Mouse (Mus musculus) lung, postnatal 0 days (tissue): ENCODE data around the gene Rbm15b. TPM values are rescaled to one million over a fixed set of nuclear protein-coding genes. Genes with fewer than 3 reads are reported as not detected.
A peak's percentile ranks its signal among the peaks of the same experiment; 100 is the strongest.

Experiments used
- ATAC-seq: fragments of 200-750 bp; cut with Nextera tagmentation; 2 replicates; pipeline ENCODE4 v1.8.0; 2017; ENCODE audit warnings: moderate library complexity
- DNase-seq: peaks from one replicate; pipeline ENCODE4 v3.0.0-alpha.2; 2016; ENCODE audit warnings: low spot score
- H3K27ac ChIP-seq: fragments of 300-500 bp; sonication (generic); 2 replicates; pipeline ENCODE4 v1.5.1; 2014; ENCODE audit warnings: antibody characterized with exemption, mild to moderate bottlenecking, low read length, mixed read lengths
- H3K27me3 ChIP-seq: fragments of 300-500 bp; sonication (generic); replicated peaks from 2 replicates; pipeline ENCODE4 v1.6.1; 2014; ENCODE audit warnings: low read length, mixed read lengths; ENCODE audit not compliant: insufficient read depth
- H3K36me3 ChIP-seq: fragments of 300-500 bp; sonication (generic); 2 replicates; pipeline ENCODE4 v1.6.1; 2014; ENCODE audit warnings: low read length, mixed read lengths; ENCODE audit not compliant: insufficient read depth
- H3K4me1 ChIP-seq: fragments of 300-500 bp; sonication (generic); 2 replicates; pipeline ENCODE4 v1.6.1; 2014; ENCODE audit warnings: antibody characterized with exemption, low read depth, low read length, mixed read lengths; ENCODE audit not compliant: insufficient read depth
- H3K4me2 ChIP-seq: fragments of 300-500 bp; sonication (generic); replicated peaks from 2 replicates; pipeline ENCODE4 v1.6.1; 2014; ENCODE audit warnings: low read depth, mild to moderate bottlenecking, low read length, moderate library complexity, mixed read lengths
- H3K4me3 ChIP-seq: fragments of 300-500 bp; sonication (generic); 2 replicates; pipeline ENCODE4 v1.5.1; 2014; ENCODE audit warnings: low read depth, low read length
- H3K9ac ChIP-seq: fragments of 300-500 bp; sonication (generic); replicated peaks from 2 replicates; pipeline ENCODE4 v1.6.1; 2014; ENCODE audit warnings: low read depth, mild to moderate bottlenecking
- H3K9me3 ChIP-seq: fragments of 300-500 bp; sonication (generic); 2 replicates; pipeline ENCODE4 v1.6.1; 2016; ENCODE audit warnings: low read length, mixed read lengths
- CTCF ChIP-seq: IDR thresholded peaks from 2 replicates; pipeline ENCODE4 v1.5.1; 2016; ENCODE audit warnings: antibody characterized with exemption, mild to moderate bottlenecking
- EP300 ChIP-seq: IDR thresholded peaks from 2 replicates; pipeline ENCODE4 v1.6.1; 2016; ENCODE audit warnings: antibody characterized with exemption, mild to moderate bottlenecking, control low read depth
- WGBS: fragments of 180-500 bp; shearing (Covaris S2); extraction: QIAGEN DNeasy Blood & Tissue Kit; methylation state at CpG from one replicate; pipeline ENCODE4 v1.1.7; 2014; 5-methylcytosine and 5-hydroxymethylcytosine counted together
- polyA plus RNA-seq: library from polyadenylated mRNA; unstranded; fragments of >200 nt; fragmentation: Nextera tagmentation; extraction: Ambion mirVana; gene quantifications from 2 replicates; pipeline ENCODE4 v1.2.1, GENCODE M21; 2015

The Rbm15b gene
- polyA plus RNA-seq, 1 experiment from 2014 or later: 4.5 TPM

DNA sequence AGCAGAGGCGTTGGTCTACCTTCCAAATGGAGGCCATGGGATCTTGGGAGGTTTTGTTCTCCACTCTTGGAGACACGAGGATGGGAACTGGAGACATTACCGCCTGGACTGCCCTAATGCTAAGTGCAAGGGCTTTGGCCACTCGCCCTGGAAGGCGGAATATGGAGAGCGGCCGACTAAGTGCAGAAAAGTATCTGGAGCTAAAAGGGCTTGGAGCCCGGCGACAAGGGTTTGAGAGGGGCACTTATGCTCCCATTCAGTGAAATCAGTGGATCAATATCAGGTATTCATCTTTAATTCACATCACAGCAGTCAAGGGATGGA is 5.3 kb upstream of the Rbm15b start:
- DNase-seq (no peak), ATAC-seq (no peak)
- Histone ChIP-seq H3K27ac (peak overlapping the region; percentile 88), H3K4me1 (peaks cover 5% of the 10 kb centered on the region; the same call in 1 of the 2 replicates), H3K36me3 (peaks cover 5% of the 10 kb centered on the region), H3K4me2 (peak overlapping the region; percentile 68), H3K9me3 (no peaks in the 10 kb centered on the region), H3K27me3 (no peaks in the 10 kb centered on the region), H3K9ac (peak overlapping the region; percentile 47), H3K4me3 (peak overlapping the region; percentile 74)
- no peak for TF ChIP-seq CTCF
- TF ChIP-seq EP300: no peak
- WGBS: 1% methylated on average over 9 of the region's 9 CpGs

DNA sequence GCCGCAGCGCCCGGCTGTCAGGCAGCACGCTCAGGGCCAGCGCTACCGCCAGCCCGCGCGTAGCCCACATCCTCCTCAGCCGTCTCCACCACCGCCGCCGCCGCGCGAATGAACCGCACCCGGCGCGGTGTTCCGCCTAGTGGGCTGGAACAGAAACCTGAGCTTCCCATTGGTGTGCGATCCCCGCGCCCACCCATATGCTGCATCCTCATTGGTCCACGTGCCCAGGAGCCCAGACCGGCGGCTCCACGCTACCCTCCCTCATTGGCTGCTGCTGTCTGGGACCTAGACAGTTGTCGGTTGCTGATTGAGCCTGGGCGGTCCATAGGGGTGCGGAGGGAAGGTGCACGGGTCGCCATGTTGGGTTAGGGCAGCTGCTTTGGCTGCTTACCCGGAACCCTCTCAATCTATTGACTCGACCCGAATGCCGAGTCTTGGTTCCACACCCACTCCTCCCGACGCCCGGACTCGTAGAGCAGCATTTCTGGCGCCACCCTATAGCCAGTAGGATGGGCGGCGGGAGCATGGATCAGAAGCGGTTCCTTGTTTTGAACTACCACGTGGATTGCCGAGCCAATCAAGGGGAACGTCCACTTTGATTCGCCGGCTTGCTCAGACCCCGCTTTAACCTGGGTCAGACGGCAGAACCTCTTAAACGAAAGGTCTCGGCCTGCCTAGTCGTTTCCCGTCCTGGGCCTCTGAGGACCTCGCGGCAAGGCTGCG is 4.8 kb upstream of the Rbm15b start, which contains the start of gene Manf:
Manf (minus strand) TSS at position 151 of the 723 bp plus-strand sequence.
- H3K27me3 ChIP-seq: no peaks in the 10 kb centered on the region
- DNase-seq (peak; percentile 99), ATAC-seq (peak; percentile 97)
- H3K4me2 ChIP-seq: peak within 1 kb of the TSS; percentile 75
- peak within 1 kb of the TSS; percentile 74 for H3K4me3 ChIP-seq
- no peaks in the 10 kb centered on the region for H3K9me3 ChIP-seq
- TF ChIP-seq EP300 (no peak; the same call in 1 of the 2 replicates), CTCF (peak; percentile 48)
- peaks cover 5% of the 10 kb centered on the region; the same call in 1 of the 2 replicates for H3K4me1 ChIP-seq
- 1% methylated on average over 59 of the region's 59 CpGs for WGBS
- peak within 1 kb of the TSS; percentile 88 for H3K9ac ChIP-seq
- peak within 1 kb of the TSS; percentile 88 for H3K27ac ChIP-seq
- H3K36me3 ChIP-seq: peaks cover 5% of the 10 kb centered on the region

- Histone ChIP-seq H3K9me3 (no peaks in the 10 kb centered on the region), H3K4me1 (peaks cover 5% of the 10 kb centered on the region; the same call in 1 of the 2 replicates), H3K27ac (peak overlapping the region; percentile 85), H3K36me3 (peaks cover 5% of the 10 kb centered on the region), H3K4me2 (peak overlapping the region; percentile 75), H3K27me3 (no peaks in the 10 kb centered on the region), H3K4me3 (peak overlapping the region; percentile 74), H3K9ac (peak overlapping the region; percentile 88)
- TF ChIP-seq CTCF: no peak
- no peak for TF ChIP-seq EP300
- DNase-seq (peak; percentile 39), ATAC-seq (no peak)
- under 1% methylated on average over 17 of the region's 17 CpGs for WGBS
These were observed 4.1 kb upstream of the Rbm15b start for GRCm38 (mm10) chr9:106891341-106891741.

DNA sequence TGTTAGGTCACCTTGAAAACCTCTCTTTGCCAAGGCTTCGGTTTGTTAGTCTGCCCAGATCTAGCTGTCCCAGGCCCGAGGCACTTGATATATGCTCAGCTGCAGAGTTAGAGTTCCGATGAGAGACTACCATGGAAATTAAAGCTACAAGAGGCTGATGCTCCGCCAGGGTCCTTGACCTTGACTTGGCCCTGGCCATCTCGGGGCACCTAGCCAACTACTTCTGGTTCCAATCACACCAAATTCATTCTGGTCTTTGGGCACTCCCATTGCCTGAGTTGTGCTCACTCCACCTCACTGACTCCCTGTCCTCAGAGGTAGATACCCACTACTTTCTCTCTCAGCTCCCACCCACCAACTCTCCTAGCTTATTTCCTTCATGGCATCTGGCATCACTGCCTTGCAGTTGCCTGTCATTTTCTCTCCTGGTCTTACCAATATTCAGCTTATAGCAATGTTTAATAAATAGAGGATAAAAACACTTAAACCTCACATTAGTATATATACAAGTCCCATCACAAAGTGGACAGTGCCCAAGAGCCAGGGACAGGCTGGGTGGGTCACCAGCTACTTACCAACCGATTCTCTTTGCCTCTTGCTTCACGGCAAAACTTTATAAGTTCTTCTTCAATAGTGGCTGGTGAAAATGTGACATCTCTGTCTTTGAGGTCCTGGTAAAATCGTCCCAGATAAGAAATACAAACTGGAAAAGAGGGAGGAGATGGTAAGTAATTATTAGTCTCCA is 3.4 kb upstream of the Rbm15b start:
- H3K9me3 ChIP-seq: no peaks in the 10 kb centered on the region
- WGBS: 52% methylated on average over 8 of the region's 8 CpGs
- peak overlapping the region; percentile 74; the same call in 1 of the 2 replicates for H3K4me3 ChIP-seq
- peak overlapping the region; percentile 75 for H3K4me2 ChIP-seq
- ATAC-seq: no peak
- H3K4me1 ChIP-seq: peaks cover 10% of the 10 kb centered on the region; the same call in 1 of the 2 replicates
- peaks cover 5% of the 10 kb centered on the region for H3K36me3 ChIP-seq
- TF ChIP-seq EP300 (no peak), CTCF (no peak)
- H3K27ac ChIP-seq: no peak overlapping the region
- no peak for DNase-seq
- H3K27me3 ChIP-seq: no peaks in the 10 kb centered on the region
- no peak overlapping the region for H3K9ac ChIP-seq

DNA sequence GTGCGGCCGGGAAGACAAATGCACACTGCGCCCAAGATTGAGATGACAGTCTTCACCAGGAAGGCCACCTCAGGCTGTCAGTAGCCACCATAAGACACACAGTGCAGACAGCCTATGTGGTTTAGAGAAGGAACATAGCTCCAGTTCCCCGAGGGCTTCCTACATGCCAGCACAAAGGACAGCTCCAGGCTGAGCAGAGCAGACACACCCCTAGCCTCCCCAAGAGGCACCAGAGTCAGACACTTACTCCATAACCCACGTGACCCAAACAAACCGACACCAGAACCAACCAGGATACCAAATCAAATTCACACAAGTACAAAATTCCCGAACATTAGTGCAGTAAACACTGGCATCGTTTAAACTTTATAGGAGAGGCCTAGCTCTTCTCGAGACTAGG is 2.1 kb upstream of the Rbm15b start:
- TF ChIP-seq CTCF: no peak
- no peak for TF ChIP-seq EP300
- no peaks in the 10 kb centered on the region for H3K27me3 ChIP-seq
- 73% methylated on average over 9 of the region's 9 CpGs for WGBS
- ATAC-seq: no peak
- no peak for DNase-seq
- H3K9ac ChIP-seq: no peak overlapping the region; the same call in 1 of the 2 replicates
- H3K4me3 ChIP-seq: no peak overlapping the region
- H3K27ac ChIP-seq: no peak overlapping the region
- peaks cover 22% of the 10 kb centered on the region for H3K4me1 ChIP-seq
- H3K9me3 ChIP-seq: no peaks in the 10 kb centered on the region
- H3K4me2 ChIP-seq: no peak overlapping the region
- H3K36me3 ChIP-seq: peaks cover 11% of the 10 kb centered on the region

DNA sequence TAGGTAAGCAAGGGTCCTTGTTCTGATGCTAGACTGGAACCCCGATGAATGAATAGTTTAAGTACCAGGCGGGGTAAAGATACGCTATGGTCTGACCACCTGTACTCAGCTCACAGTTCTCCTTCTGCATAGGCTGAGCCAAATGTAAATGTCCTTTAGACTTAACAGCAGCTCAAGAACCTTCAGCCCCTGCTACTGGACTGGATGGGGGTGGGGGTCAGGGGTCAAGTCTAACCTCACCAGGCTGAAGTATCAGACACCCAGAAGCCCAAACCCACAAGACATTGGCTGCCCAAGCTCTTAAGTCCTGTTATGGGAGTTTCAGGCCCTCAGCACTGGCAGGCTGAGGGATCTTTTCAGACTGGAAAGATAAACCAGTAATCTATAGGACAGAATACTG is 1.1 kb upstream of the Rbm15b start:
- Histone ChIP-seq H3K4me1 (peaks cover 27% of the 10 kb centered on the region), H3K27ac (no peak overlapping the region), H3K4me2 (no peak overlapping the region), H3K9ac (no peak overlapping the region), H3K36me3 (peaks cover 11% of the 10 kb centered on the region), H3K27me3 (no peaks in the 10 kb centered on the region), H3K4me3 (no peak overlapping the region), H3K9me3 (no peaks in the 10 kb centered on the region)
- 92% methylated on average over 3 of the region's 3 CpGs for WGBS
- TF ChIP-seq CTCF (no peak), EP300 (no peak)
- DNase-seq: no peak
- ATAC-seq: no peak
